Mouse (Mus musculus): ENCODE results near the gene A4gnt.
"Not testable (repeated sequence)": the region's sequence is repeated elsewhere in the genome, so short reads cannot be mapped to it uniquely, and the experiment has no call there.

A4gnt gene

DNA sequence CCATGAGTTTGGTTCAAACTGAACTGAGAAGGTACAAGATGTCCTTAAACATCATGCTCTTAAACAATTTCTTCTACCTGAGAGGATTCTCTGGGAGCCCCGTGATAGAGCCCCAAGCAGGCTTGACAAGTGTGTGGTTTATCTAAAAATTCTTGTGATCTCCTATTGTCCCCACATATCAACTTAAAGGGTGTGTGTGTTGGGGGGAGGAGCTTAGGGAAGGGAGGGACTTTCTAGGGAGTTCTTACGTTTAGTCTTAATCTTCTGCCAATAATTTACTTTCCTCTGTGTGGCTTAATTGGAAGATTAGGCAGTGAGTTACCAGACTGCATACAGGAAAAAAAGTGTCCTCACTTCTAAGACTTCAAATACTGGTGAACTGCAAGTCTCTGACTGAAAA lies at the start of gene A4gnt:
TSS of gene A4gnt (plus strand) at position 301 of the 400 bp plus-strand sequence.
- no peak for DNase-seq (ENCODE audit: low read depth, low spot score)

DNA sequence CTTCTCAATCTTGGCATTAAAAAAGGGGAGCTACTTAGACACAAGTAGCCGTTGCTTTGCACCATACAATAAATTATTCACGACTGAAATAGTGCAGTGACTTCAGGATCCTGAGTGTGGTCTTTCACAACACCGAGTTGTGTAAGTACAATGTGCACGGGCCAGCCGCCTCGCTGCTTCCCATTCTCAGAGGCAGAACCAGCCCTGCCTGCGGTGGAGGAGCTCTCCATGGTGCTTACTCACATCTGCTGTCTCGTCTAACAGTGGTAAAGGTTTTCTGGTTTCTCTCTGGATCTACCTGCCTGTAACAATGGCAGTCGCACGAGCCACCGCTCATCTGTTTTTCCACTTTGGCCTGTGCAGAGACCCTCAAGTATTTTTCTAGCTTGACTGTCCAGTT lies 48.6 kb upstream of the A4gnt start:
- DNase-seq (ENCODE audit: low read depth, low spot score): peak; percentile 83

GRCm38 (mm10) chr9:99568023-99568346 lies 44.3 kb upstream of the A4gnt start:
- peak; percentile 50 for DNase-seq (ENCODE audit: low read depth, low spot score)

- DNase-seq (ENCODE audit: low read depth, low spot score): peak; percentile 88
Observed at GRCm38 (mm10) chr9:99568347-99569070, 43.8 kb upstream of the A4gnt start, which contains the start of gene Armc8. Gene Armc8, minus strand, starts transcription at chr9:99568899.

GRCm38 (mm10) chr9:99569071-99569397 lies 43.3 kb upstream of the A4gnt start:
- no peak for DNase-seq (ENCODE audit: low read depth, low spot score)

DNA sequence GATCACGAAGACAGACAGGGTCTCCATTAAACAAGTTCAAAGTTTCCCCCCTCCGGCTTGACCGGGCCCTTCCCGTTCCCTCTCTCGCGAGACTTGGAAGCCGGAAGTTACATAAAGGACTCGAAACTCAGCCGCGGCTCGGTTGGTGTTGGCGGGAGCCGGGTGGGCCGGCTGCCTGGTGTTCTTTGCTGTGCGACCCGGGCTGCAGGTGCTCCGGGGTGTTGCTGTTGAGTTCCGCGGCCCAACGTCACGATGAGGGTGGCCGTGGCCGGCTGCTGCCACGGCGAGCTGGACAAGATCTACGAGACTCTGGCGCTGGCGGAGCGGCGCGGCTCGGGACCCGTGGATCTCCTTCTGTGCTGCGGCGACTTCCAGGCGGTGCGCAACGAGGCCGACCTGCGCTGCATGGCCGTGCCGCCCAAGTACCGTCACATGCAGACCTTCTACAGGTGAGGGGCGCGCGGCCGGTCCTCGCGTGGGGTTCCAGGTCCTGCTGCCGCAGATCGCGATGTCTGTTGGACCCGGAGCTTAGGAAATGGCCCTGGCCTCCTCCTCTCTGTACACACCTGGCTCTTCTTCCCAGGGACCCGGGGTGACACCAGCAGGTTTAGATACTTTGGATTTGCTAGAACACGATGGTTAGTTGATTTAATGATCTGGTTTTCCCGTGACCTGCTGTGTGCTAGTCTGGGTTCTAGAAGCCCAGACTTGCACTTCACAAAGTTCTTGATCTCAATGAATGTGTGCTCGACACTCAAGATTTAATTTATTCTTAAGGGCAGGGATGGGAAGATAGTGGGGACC lies 36.4 kb upstream of the A4gnt start, which contains the start of gene Dbr1:
TSS of gene Dbr1 (plus strand) at position 123 of the 804 bp plus-strand sequence.
- peak; percentile 94 for DNase-seq (ENCODE audit: low read depth, low spot score)

DNA sequence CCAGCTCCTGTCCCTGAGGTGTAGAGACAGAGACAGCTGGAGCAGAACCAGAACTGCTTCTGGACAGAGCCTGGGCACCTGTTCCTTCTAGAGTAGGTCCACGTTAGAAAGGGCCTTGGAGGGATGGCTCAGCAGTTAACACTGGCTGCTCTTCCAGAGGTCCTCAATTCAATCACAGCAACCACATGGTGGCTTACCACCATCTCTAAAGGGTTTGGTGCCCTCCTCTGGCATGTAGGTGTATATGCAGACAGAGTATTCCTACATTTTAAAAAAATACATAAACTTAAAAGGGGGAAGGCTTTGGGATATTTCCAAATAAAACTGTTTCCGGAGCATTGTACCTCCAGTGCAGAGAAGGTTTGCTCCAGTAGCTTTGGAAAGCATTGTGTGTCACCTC lies 31.6 kb upstream of the A4gnt start:
- peak; percentile 79 for DNase-seq (ENCODE audit: low read depth, low spot score)

DNA sequence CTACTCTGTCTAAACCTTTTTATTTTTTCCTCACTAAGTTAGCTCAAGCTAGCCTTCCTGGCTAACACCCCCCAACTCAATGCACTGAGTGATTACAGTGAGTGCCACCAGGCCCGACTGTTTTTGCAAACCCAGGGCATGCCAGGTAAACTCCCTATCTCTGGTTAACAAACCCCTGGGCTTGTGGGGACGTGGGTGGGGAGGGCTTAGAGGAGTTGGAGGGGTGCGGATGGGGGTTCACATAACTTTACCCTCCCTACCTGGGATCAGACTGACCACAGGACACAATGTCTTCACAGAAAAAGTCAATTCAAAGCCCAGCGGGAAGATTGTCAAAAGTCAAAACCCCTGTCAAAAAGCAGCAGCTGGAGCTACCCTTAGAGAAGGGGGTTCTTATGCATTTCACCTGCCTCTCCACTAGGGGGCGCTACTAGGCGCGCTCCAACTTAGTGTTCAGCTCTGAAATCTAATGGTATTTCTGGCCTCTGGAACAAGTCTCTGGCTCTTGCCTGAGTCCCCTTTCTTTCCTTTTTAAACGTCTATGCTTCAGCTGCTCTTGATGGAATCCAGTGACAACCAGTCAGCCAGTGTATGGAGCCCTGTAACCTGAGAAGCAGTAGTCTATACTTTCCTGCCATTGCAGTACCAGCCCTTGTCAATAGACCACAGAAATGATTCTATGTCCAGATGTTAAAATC lies 24.6 kb upstream of the A4gnt start:
- DNase-seq (ENCODE audit: low read depth, low spot score): peak; percentile 59

DNA sequence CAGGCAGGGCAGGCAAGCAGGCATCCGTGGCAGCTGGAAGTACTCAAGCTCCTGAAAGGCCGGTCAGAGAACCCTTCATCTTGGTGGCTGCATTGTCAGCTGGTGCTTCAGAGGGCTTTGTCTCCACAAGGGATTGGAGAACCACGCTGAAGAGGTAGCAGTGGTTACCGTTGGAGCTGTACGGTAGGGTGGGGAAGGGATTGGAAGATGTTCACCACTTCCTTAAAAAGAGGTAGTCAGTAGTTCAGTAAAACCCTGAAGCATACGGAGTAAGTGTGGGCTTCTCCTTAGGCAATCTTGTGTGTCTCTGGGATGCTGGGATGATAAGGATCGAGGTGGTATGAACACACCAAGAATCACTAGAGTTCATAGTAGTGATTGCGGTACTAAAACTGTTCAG lies 21.2 kb upstream of the A4gnt start:
- DNase-seq (ENCODE audit: low read depth, low spot score): no peak

- DNase-seq (ENCODE audit: low read depth, low spot score): not testable (repeated sequence)
Observed at GRCm38 (mm10) chr9:99599127-99599526, 13.2 kb upstream of the A4gnt start.

- no peak for DNase-seq (ENCODE audit: low read depth, low spot score)
Observed at GRCm38 (mm10) chr9:99603566-99603965, 8.7 kb upstream of the A4gnt start.

DNA sequence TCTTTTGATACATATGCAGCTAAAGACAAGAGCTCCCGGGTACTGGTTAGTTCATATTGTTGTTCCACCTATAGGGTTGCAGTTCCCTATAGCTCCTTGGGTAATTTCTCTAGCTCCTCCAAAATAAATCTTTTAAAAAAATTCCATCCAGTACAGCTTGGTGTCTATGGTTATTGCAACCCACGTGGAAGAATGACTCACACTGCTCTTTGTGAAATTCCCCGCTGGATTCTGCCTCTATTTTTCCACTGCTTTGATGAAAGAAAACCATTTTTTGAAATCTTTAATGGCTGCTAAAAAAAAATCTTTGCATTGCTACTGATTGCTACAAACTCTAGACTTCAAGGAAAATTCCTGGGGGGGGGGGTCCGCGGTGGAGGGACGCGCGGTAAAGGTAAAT lies 7.4 kb downstream of the A4gnt start:
- DNase-seq (ENCODE audit: low read depth, low spot score): no peak

- DNase-seq (ENCODE audit: low read depth, low spot score): no peak
Observed at GRCm38 (mm10) chr9:99620196-99620595, 7.9 kb downstream of the A4gnt start.

DNA sequence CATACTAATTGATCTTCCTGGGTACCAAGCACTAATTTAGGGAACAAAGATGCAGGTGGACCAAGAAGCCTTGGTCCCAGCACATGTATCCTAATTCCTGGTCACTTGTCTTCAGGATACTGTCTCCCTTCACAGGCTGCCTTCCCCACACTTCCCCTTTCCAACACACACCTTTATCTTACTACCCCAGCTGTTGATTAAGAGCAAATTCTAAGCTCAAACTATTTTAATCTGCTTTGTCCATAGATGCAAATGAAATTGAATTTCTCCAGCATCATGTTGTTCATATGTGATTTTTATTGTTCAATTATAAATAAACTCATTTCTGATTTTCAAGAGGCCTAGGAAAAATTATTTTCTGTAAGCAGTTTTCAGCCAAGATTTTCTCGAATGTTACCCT lies 9.7 kb downstream of the A4gnt start:
- no peak for DNase-seq (ENCODE audit: low read depth, low spot score)

GRCm38 (mm10) chr9:99622966-99623365 lies 10.7 kb downstream of the A4gnt start:
- no peak for DNase-seq (ENCODE audit: low read depth, low spot score)

- DNase-seq (ENCODE audit: low read depth, low spot score): no peak
Observed at GRCm38 (mm10) chr9:99624117-99624516, 11.8 kb downstream of the A4gnt start.

DNA sequence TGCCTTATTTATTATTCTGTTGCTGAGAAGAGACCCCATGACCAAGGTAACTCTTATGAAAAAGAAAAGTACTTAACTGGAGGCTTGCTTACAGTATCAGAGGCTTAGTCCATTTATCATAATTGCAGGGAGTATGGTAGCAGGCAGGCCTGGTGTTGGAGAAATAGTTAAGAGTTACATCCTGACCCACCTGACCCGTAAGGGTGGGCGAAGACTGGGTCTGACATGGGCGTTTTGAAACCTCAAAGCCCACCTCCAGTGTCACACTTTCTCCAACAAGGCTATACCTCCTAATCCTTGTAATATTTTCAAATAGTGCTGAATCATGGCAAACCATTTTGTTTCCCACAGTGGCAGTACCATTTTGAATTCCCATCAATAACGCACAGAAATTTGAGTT lies 16.3 kb downstream of the A4gnt start:
- DNase-seq (ENCODE audit: low read depth, low spot score): no peak

GRCm38 (mm10) chr9:99629281-99630011 lies 17.1 kb downstream of the A4gnt start, which contains the start of gene Dzip1l:
Gene Dzip1l, plus strand, starts transcription at chr9:99629496.
- peak; percentile 79 for DNase-seq (ENCODE audit: low read depth, low spot score)

DNA sequence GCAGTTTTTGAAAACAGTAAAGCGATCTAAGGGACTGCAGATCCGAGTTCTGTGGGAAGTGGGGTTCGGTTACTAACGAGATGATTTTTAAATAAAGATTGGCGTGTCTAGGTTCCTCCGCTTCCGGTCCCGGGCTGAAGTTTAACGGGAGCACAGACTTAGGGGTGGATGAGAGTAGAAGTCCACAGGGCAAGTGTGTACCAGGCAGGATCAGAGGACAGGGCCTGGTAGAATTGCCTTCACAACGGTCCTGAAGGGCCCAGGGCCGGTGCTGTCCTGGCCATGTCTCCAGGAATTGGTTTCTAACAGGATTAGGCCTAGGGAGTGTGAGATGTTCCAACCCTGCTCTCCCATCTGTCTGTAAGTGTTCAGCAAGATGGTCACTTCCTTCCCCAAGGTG lies 17.8 kb downstream of the A4gnt start:
- DNase-seq (ENCODE audit: low read depth, low spot score): no peak

- DNase-seq (ENCODE audit: low read depth, low spot score): no peak
Observed at GRCm38 (mm10) chr9:99630528-99631125, 18.3 kb downstream of the A4gnt start.

DNA sequence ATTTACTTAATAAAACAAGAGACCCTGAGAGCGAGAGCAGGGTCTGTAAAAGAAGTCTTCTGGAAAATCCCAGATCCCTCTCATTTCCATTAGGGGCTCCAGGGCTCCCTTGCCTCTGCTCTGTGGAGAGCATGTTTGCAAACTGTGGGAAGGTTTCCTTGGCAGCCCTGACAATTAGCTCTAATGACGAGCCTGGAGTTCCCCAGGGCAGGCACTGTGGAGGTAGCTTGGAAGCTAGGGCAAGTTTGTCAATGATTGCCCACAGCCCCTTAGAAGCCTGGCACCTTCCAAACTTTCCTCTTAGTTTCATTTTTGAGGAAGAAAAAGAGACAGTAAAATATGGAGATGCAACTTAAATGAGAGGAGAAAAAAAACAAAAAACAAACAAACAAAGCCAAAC lies 19.5 kb downstream of the A4gnt start:
- no peak for DNase-seq (ENCODE audit: low read depth, low spot score)
